ENCODE assay signal across 1 mouse cellular context in genomic region chr2:120977926-120978692, GRCm38 (mm10).
TF ChIP-seq lines count a peak whose summit lies in the region.

No protein-coding gene starts in this region.

TF ChIP-seq in MEL, 35 proteins besides CTCF, POLR2A, EP300 and RAD21 (continued from another document):
- TF ChIP-seq JUND (IDR thresholded peaks at IDR 0.05; ENCODE audit: low read depth, low read length) = peak; percentile 99; the same call in 1 of the 2 replicates
- no peak for TF ChIP-seq TAL1 (IDR thresholded peaks at IDR 0.05; ENCODE audit: low read length)
